Mouse (Mus musculus): Measurements from ENCODE around the gene Ralgps2.

- TF ChIP-seq CTCF (IDR thresholded peaks at IDR 0.05; ENCODE audit: low read depth) (no peak), EP300 (optimal IDR thresholded peaks at IDR 0.05) (no peak)
Measured at GRCm38 (mm10) chr1:156870028-156870427, 69.4 kb downstream of the Ralgps2 start.
